Mouse (Mus musculus) ES-E14 (cell line): ENCODE measurements around the gene Gstp2.

Experiments
- CHD2 ChIP-seq: IDR thresholded peaks from 2 replicates; pipeline ENCODE4 v1.6.1; 2014; ENCODE audit warnings: mild to moderate bottlenecking, low read depth, low read length, inconsistent platforms
- MAFK ChIP-seq: IDR thresholded peaks from 2 replicates; pipeline ENCODE4 v1.6.1; 2014; ENCODE audit warnings: mild to moderate bottlenecking, low read depth, low read length, inconsistent platforms; ENCODE audit not compliant: insufficient read depth

DNA sequence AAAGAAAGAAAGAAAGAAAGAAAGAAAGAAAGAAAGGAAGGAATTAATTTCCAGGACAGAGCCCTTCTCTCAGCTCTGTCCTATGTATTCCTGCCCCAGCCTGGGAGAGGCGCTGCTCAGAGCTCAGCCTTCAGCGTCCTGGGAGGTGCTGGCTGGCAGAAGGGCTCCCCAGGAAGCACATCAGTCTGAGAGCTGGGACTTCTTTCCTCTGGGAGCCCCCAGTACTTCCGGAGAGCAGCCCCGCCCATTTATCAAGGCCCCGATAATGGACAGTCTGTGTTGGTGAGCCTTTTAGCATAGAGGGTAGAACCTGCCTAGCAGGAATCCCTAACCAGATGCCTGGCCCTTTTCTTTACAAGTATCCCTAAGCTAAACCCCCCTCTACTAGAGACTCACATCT, 42.3 kb upstream of the Gstp2 start:
- TF ChIP-seq CHD2 = no peak
- TF ChIP-seq MAFK = no peak
